Mouse (Mus musculus) limb, embryonic 14.5 days (tissue): ENCODE data around the gene Snx29. TPM values are rescaled to one million over a fixed set of nuclear protein-coding genes. Genes with fewer than 3 reads are reported as not detected.

Experiments
- ATAC-seq: fragments of 200-750 bp; cut with Nextera tagmentation; 2 replicates; pipeline ENCODE4 v1.8.0; 2017; ENCODE audit warnings: low read depth, moderate number of reproducible peaks, moderate TSS enrichment; ENCODE audit not compliant: low FRiP score
- DNase-seq: peaks from one replicate; pipeline ENCODE4 v3.0.0-alpha.2; 2015; ENCODE audit warnings: low spot score
- H3K27ac ChIP-seq: fragments of 300-500 bp; sonication (generic); replicated peaks from 2 replicates; pipeline ENCODE4 v1.5.1; 2014; ENCODE audit warnings: low read depth, mild to moderate bottlenecking, low read length, moderate library complexity, mixed read lengths
- H3K27me3 ChIP-seq: fragments of 300-500 bp; sonication (generic); 2 replicates; pipeline ENCODE4 v1.6.1; 2014; ENCODE audit warnings: low read length, mixed read lengths; ENCODE audit not compliant: control insufficient read depth, insufficient read depth
- H3K36me3 ChIP-seq: fragments of 300-500 bp; sonication (generic); 2 replicates; pipeline ENCODE4 v1.6.1; 2014; ENCODE audit warnings: mild to moderate bottlenecking, low read length, moderate library complexity, mixed read lengths; ENCODE audit not compliant: control insufficient read depth, insufficient read depth
- H3K4me1 ChIP-seq: fragments of 300-500 bp; sonication (generic); 2 replicates; pipeline ENCODE4 v1.6.1; 2014; ENCODE audit warnings: antibody characterized with exemption, low read length, mixed read lengths; ENCODE audit not compliant: control insufficient read depth, insufficient read depth
- H3K4me2 ChIP-seq: fragments of 300-500 bp; sonication (generic); replicated peaks from 2 replicates; pipeline ENCODE4 v1.6.1; 2014; ENCODE audit warnings: low read depth, mild to moderate bottlenecking, low read length, moderate library complexity; ENCODE audit not compliant: severe bottlenecking
- H3K4me3 ChIP-seq: fragments of 300-500 bp; sonication (generic); replicated peaks from 2 replicates; pipeline ENCODE4 v1.5.1; 2014; ENCODE audit warnings: low read length
- H3K9ac ChIP-seq: fragments of 300-500 bp; sonication (generic); 2 replicates; pipeline ENCODE4 v1.6.1; 2014; ENCODE audit warnings: mild to moderate bottlenecking, low read depth, low read length, moderate library complexity; ENCODE audit not compliant: severe bottlenecking
- H3K9me3 ChIP-seq: fragments of 300-500 bp; sonication (generic); 2 replicates; pipeline ENCODE4 v1.6.1; 2016; ENCODE audit warnings: low read length; ENCODE audit not compliant: control insufficient read depth
- POLR2A ChIP-seq: fragments of 200-500 bp; IDR thresholded peaks from 2 replicates; pipeline ENCODE4 v1.8.0; 2012; ENCODE audit warnings: inconsistent platforms, mild to moderate bottlenecking, moderate library complexity, borderline replicate concordance; ENCODE audit not compliant: insufficient read depth, insufficient read length; ENCODE audit errors: extremely low read depth
- WGBS: fragments of 180-500 bp; shearing (Covaris S2); extraction: QIAGEN DNeasy Blood & Tissue Kit; methylation state at CpG from one replicate; pipeline ENCODE4 v1.1.7; 2014; 5-methylcytosine and 5-hydroxymethylcytosine counted together
- polyA plus RNA-seq, 2 experiments: library from polyadenylated mRNA; depleted of rRNA in 1 of 2; stranded (reverse) in 1 of 2; unstranded in 1 of 2; fragments of >200 nt; fragmentation: Nextera tagmentation in 1 of 2; extraction: Ambion mirVana in 1 of 2; gene quantifications; 2 replicates each; pipeline versions ENCODE4 v1.2.1 to v1.2.3; 2012 to 2014

Gene Snx29
- polyA plus RNA-seq, 2 experiments: 4.9 to 9.3 TPM

DNA sequence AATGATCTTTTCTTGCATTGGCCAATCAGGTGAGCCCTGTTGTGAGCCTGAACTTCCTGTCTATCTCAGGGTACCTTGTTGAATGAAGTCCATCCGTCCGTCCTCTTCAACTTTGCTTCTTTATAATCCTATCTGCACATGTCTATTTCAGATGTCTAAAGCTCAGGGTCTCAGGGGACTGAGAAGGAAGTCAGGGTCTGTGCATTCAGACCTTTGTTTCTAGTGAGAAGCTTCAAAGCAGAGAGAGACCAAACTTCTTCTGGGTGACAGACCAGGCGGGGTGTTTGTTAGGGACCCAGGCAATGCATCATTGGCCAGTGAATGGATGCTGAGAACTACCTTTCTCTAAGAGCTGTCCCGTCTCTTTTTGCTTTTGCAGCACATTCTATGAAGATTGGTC is 76.7 kb downstream of the Snx29 start:
- no peak for DNase-seq
- no peak overlapping the region for H3K27ac ChIP-seq
- WGBS: 89% methylated on average over 4 of the region's 4 CpGs

DNA sequence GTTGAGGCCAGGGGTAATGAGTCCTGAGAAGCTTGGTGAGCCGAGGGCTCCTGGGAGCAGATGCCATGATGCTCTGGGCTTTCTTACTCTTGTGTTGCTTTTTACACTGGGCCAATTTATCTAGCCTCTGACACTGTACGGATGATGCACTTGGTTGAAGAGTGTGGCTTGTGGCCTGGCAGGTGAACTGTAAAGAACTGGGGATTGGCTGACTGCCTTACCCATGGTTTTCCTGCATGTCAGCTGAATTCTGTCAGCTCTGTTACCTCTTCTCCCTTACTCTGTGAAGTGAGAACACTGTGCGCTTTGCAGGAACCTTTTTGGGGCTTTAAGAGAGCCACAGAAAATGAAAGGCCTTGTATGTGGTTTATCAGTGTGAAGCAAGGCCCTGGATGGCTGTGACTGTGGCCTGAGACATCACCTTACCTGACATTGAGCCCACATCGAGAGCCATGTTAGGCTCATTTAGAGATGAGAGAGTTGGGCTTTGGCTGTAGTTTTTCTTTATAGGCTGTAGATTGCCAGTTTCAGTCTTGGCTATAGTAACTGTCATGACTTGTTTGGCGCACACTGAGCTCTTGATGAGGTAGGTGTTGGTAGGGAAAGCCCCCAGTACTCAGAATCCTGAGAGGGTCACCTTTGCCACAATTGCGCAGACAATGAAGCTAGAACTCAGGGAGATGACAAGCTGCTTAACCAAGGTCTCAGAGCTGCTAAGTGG is 77.3 kb downstream of the Snx29 start:
- Histone ChIP-seq H3K9ac (no peak overlapping the region), H3K4me1 (no peaks in the 10 kb centered on the region), H3K9me3 (no peaks in the 10 kb centered on the region), H3K27ac (no peak overlapping the region), H3K36me3 (peaks cover 13% of the 10 kb centered on the region), H3K4me3 (no peak overlapping the region), H3K27me3 (no peaks in the 10 kb centered on the region), H3K4me2 (no peak overlapping the region)
- ATAC-seq (no peak), DNase-seq (no peak)
- TF ChIP-seq POLR2A: no peak
- 92% methylated on average over 6 of the region's 6 CpGs for WGBS

More for the DNA sequence above, 76.7 kb downstream of the Snx29 start:
- Histone ChIP-seq H3K9me3 (no peaks in the 10 kb centered on the region), H3K4me1 (no peaks in the 10 kb centered on the region), H3K4me3 (no peak overlapping the region), H3K4me2 (no peak overlapping the region), H3K36me3 (peaks cover 12% of the 10 kb centered on the region), H3K9ac (no peak overlapping the region), H3K27me3 (no peaks in the 10 kb centered on the region)
- TF ChIP-seq POLR2A: no peak
- ATAC-seq: no peak

DNA sequence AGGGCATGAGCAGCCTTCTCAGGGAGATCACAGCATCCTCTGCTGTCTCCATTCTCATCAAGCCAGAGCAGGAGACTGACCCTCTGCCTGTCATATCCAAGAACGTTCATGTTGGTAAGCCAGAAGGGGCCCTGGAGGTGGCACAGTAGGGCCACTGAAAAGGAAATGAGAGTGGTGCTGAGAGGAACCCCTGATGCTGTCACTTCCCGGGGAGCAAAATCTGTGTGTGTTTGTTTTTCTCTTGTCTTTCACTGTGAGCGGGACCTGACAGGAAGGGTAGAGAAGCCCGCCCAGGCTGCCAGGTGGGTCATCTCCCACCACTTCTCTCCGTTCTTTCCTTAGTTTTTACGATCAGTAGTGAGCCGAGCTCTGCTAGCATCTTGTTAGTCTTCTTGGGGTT is 78.2 kb downstream of the Snx29 start:
- Histone ChIP-seq H3K4me3 (no peak overlapping the region), H3K4me1 (no peaks in the 10 kb centered on the region), H3K9me3 (no peaks in the 10 kb centered on the region), H3K36me3 (peaks cover 13% of the 10 kb centered on the region), H3K27ac (no peak overlapping the region), H3K27me3 (no peaks in the 10 kb centered on the region), H3K4me2 (no peak overlapping the region), H3K9ac (no peak overlapping the region)
- DNase-seq (no peak), ATAC-seq (no peak)
- TF ChIP-seq POLR2A: no peak
- 60% methylated on average over 7 of the region's 7 CpGs for WGBS

DNA sequence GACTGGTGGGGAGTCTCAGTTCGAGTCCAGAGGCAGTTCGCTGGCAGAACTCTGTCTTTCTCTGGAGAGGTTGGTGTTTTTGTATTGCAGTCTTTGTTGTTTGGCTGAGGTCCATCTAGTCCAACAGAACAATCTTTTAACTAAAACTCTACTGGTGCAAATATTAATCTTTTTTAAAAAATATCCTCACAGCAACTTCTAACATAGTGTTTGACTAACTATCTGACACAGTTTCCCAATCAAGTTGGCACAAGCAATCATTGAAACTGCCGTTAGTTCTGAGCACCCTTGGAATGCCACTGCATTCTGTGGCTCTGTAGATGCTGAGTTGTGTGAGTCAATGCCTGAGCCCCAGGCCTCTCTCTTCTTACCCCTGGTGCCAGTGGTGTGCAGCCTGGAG is 82.5 kb downstream of the Snx29 start:
- WGBS: 83% methylated on average over 3 of the region's 3 CpGs
- ATAC-seq: no peak
- DNase-seq: no peak

DNA sequence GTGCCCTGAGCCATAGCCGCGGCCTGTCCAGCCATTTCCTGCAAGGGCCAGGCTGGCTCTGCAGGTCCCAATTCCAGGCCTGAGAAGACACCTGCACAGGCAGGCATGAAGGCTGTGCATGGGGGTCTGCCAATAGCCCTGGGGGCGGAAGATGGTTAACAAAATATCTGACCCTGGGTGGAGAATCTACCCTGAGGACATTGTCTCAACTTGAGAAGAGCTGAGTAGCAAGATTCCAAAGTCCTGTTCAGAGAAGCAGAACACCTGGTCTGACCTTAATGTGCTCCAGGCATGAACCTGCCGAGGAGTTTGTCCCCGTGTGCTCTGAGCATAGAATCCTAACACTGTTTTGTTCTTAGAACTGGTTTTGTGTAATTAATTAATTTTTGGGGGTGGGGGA is 83.5 kb downstream of the Snx29 start:
- Histone ChIP-seq H3K27ac (no peak overlapping the region), H3K4me3 (no peak overlapping the region), H3K9me3 (no peaks in the 10 kb centered on the region), H3K27me3 (no peaks in the 10 kb centered on the region), H3K4me2 (no peak overlapping the region), H3K4me1 (peaks cover 5% of the 10 kb centered on the region), H3K36me3 (peaks cover 10% of the 10 kb centered on the region), H3K9ac (no peak overlapping the region)
- DNase-seq (no peak), ATAC-seq (no peak)
- no peak for TF ChIP-seq POLR2A
- 80% methylated on average over 5 of the region's 5 CpGs for WGBS

More for the DNA sequence above, 82.5 kb downstream of the Snx29 start:
- Histone ChIP-seq H3K36me3 (peaks cover 10% of the 10 kb centered on the region), H3K9me3 (no peaks in the 10 kb centered on the region), H3K27me3 (no peaks in the 10 kb centered on the region), H3K4me1 (peaks cover 5% of the 10 kb centered on the region), H3K4me3 (no peak overlapping the region), H3K9ac (no peak overlapping the region), H3K4me2 (no peak overlapping the region), H3K27ac (no peak overlapping the region)
- TF ChIP-seq POLR2A: no peak
